Comparison of ENCODE assay signal across 28 mouse cellular contexts in the genomic region with DNA sequence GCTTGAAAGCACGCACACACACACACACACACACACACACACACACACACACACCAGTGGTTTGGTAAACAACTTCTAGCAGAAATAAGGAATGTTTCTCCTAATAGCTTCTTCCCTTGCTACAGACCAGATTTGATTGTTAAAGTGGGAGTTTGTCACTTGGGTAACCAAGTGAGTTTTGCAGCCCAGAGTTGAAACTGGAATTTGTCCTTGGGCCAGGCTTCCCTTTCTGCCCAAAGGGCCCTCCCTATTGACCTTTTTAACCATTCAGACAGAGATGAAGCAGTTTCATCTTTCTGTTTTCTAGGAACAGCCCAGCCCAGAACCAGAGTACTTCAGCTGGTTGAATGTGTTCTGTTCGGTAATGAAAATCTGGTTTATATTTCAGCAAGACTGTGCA. TPM values are rescaled to one million over a fixed set of nuclear protein-coding genes. Genes with fewer than 3 reads are reported as not detected.
DNase-seq lines count a peak whose midpoint lies in the region; ATAC-seq lines count a peak whose summit lies in the region.
"Had no signal": no experiment of that assay in that cellular context is flagged by ENCODE, and none has a peak within 500 bp of the region (broad histone marks: within the 10 kb centered on the region; RNA-seq: fewer than 3 reads in every experiment).

No protein-coding gene starts in this region.

- peak; percentile 40 to 43 for DNase-seq in adrenal gland, postnatal 36 days
- no peak for DNase-seq in adrenal gland, adult 18-20 months (ENCODE audit: low spot score in 2 of 2)
- DNase-seq in kidney, postnatal 25 days: no peak
- peak; percentile 58 for DNase-seq in adipocyte (ENCODE audit: low spot score)
- no peak for DNase-seq in limb, embryonic 11.5 days (ENCODE audit: low spot score)
- DNase-seq in right cerebral cortex, postnatal 36 days (ENCODE audit: low spot score in 2 of 2): no peak
- DNase-seq: adrenal gland, adult 8-10 months; cerebellum, adult 18-20 months; cerebellum, postnatal 10 days; gastrocnemius, adult 2 months; gastrocnemius, postnatal 36 days; heart, adult 18-20 months; heart, postnatal 36 days; kidney, adult 8-10 months; liver, postnatal 0 days; lung, postnatal 36 days; retina, postnatal 1 day; right cerebral cortex, postnatal 14 days had no signal

- H3K36me3 ChIP-seq in kidney, embryonic 15.5 days: no peaks in the 10 kb centered on the region
- no peaks in the 10 kb centered on the region for H3K36me3 ChIP-seq in limb, embryonic 11.5 days (ENCODE audit: control insufficient read depth, insufficient read depth, low read length)
- H3K36me3 ChIP-seq: forebrain, embryonic 10.5 days; forebrain, embryonic 15.5 days; limb, embryonic 13.5 days; liver, embryonic 12.5 days; midbrain, embryonic 12.5 days; stomach, embryonic 15.5 days had no signal

- 0 out of 2 replicates have a peak overlapping the region, but pooled peaks have one; percentile 59 for H3K27ac ChIP-seq in kidney, embryonic 15.5 days
- peak overlapping the region; percentile 15; the same call in 1 of the 2 replicates for H3K27ac ChIP-seq in limb, embryonic 11.5 days (replicated peaks; ENCODE audit: low read depth, low read length)
- H3K27ac ChIP-seq: forebrain, embryonic 10.5 days; forebrain, embryonic 15.5 days; gastrocnemius, adult 2 months; hindbrain, embryonic 14.5 days; liver, embryonic 12.5 days; midbrain, embryonic 12.5 days; stomach, embryonic 15.5 days had no signal

- ATAC-seq in kidney, embryonic 15.5 days (replicated peaks; ENCODE audit: low FRiP score): no peak; the same call in 1 of the 2 replicates
- no peak for ATAC-seq in limb, embryonic 11.5 days (ENCODE audit: insufficient number of reproducible peaks, low FRiP score, low TSS enrichment, low read depth)
- no peak for ATAC-seq in monocyte, adult 5-6 weeks (replicated peaks; ENCODE audit: insufficient number of reproducible peaks, low FRiP score, low TSS enrichment, poor library complexity, severe bottlenecking)
- ATAC-seq: forebrain, embryonic 15.5 days; liver, embryonic 12.5 days; liver, postnatal 0 days had no signal

- H3K4me1 ChIP-seq in kidney, embryonic 15.5 days: peaks cover 12% of the 10 kb centered on the region
- H3K4me1 ChIP-seq in limb, embryonic 11.5 days (ENCODE audit: control insufficient read depth, insufficient read depth, low read length): peaks cover 2% of the 10 kb centered on the region; the same call in 1 of the 2 replicates
- H3K4me1 ChIP-seq: forebrain, embryonic 10.5 days; forebrain, embryonic 15.5 days; liver, embryonic 12.5 days; midbrain, embryonic 12.5 days; stomach, embryonic 15.5 days had no signal

- H3K27me3 ChIP-seq in kidney, embryonic 15.5 days: no peaks in the 10 kb centered on the region
- H3K27me3 ChIP-seq in limb, embryonic 11.5 days (ENCODE audit: control insufficient read depth, insufficient read depth, low read length): no peaks in the 10 kb centered on the region
- H3K27me3 ChIP-seq: forebrain, embryonic 15.5 days; limb, embryonic 13.5 days; liver, embryonic 12.5 days; midbrain, embryonic 12.5 days; stomach, embryonic 15.5 days had no signal

- no peaks in the 10 kb centered on the region for H3K9me3 ChIP-seq in kidney, embryonic 15.5 days (replicated peaks)
- no peaks in the 10 kb centered on the region for H3K9me3 ChIP-seq in limb, embryonic 11.5 days (ENCODE audit: control insufficient read depth, low read length)
- H3K9me3 ChIP-seq: forebrain, embryonic 10.5 days; forebrain, embryonic 15.5 days; limb, embryonic 13.5 days; liver, embryonic 12.5 days; midbrain, embryonic 12.5 days; stomach, embryonic 15.5 days had no signal

- 64% methylated on average over 2 of the region's 2 CpGs for WGBS in kidney, embryonic 15.5 days
- WGBS in limb, embryonic 11.5 days: 61% methylated on average over 2 of the region's 2 CpGs

- no peak overlapping the region for H3K4me2 ChIP-seq in kidney, embryonic 15.5 days
- H3K4me2 ChIP-seq in limb, embryonic 11.5 days (ENCODE audit: low read depth, severe bottlenecking): no peak overlapping the region
- H3K4me2 ChIP-seq: forebrain, embryonic 15.5 days; heart, embryonic 11.5 days; hindbrain, embryonic 14.5 days; limb, embryonic 13.5 days; liver, embryonic 12.5 days; midbrain, embryonic 12.5 days; stomach, embryonic 15.5 days had no signal

- H3K4me3 ChIP-seq in kidney, embryonic 15.5 days (replicated peaks): no peak overlapping the region
- H3K4me3 ChIP-seq in limb, embryonic 11.5 days (ENCODE audit: low read depth, low read length): no peak overlapping the region
- H3K4me3 ChIP-seq: forebrain, embryonic 10.5 days; forebrain, embryonic 15.5 days; gastrocnemius, adult 2 months; limb, embryonic 13.5 days; liver, embryonic 12.5 days; midbrain, embryonic 12.5 days; stomach, embryonic 15.5 days had no signal

- no peak overlapping the region for H3K9ac ChIP-seq in kidney, embryonic 15.5 days
- H3K9ac ChIP-seq in limb, embryonic 11.5 days (ENCODE audit: low read length): no peak overlapping the region
- H3K9ac ChIP-seq: forebrain, embryonic 15.5 days; hindbrain, embryonic 14.5 days; limb, embryonic 13.5 days; liver, embryonic 12.5 days; liver, postnatal 0 days; midbrain, embryonic 12.5 days; stomach, embryonic 15.5 days had no signal

RNA-seq across cellular contexts. Expression of a gene that starts 55.7 kb away (rescaled TPM):
- 1 to 10 TPM; 1.1 to 1.2 TPM for total RNA-seq in adrenal gland, postnatal 36 days (2021)
- total RNA-seq in adrenal gland, adult 18-20 months (2021): 1 to 10 TPM in 1 of 2 experiments, under 1 TPM in 1; 0.63 to 1.4 TPM
- polyA plus RNA-seq in kidney, embryonic 15.5 days (2015; fragmentation: Nextera tagmentation; extraction: Ambion mirVana): 1.2 and 1.5 TPM in 2 replicates
- 0.89 and 1.2 TPM in 2 replicates for polyA plus RNA-seq in limb, embryonic 11.5 days (2014; fragmentation: Nextera tagmentation; extraction: Ambion mirVana)
- 3.2 to 6.9 TPM (median 3.6 TPM) in 3 replicates for total RNA-seq in monocyte, adult 5-6 weeks (2017)

Comparison
In these comparisons a context has a peak if more than half of its experiments do, and no peak if none do; other contexts are left out.
1. DNase-seq: peak in adrenal gland, postnatal 36 days (2 of 2) and adipocyte (single experiment); none in adrenal gland, adult 18-20 months (0 of 2), kidney, postnatal 25 days (0 of 2), limb, embryonic 11.5 days (single experiment) and right cerebral cortex, postnatal 36 days (0 of 2).